In the genomic region with DNA sequence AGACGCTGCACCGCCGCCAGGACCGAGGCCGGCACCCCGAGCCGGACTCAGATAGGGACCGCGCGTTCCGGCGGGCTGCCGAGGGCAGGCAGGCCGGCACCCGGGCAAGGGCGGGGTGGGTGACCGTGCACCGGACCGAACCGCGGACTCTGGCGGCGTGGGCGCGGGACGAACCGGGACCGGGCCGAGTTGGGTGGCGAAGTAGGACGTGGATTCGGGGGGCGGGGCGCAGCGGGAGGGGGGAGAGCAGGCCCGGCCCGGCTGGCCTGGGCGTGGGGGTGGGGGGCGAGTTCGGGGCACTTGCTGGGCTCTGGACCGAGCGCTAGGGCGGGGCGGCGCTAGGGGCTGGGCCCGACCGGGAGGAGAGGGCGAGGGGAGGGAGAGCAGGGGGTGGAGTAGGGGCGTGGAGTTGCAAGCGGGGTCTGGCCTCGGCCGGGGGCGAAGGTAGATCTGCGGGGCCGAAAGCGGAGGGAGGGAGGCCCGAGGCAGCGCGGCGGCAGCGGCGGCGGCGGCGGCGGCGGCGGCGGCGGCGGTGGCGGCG, we compare ENCODE assay signal across 8 mouse cellular contexts. TPM values are rescaled to one million over a fixed set of nuclear protein-coding genes. Genes with fewer than 3 reads are reported as not detected.
DNase-seq lines count a peak whose midpoint lies in the region; ATAC-seq lines count a peak whose summit lies in the region.

No protein-coding gene starts in this region.

- 0 out of 2 replicates have a peak, but pooled peaks have one; percentile 19 for ATAC-seq in forebrain, embryonic 12.5 days (ENCODE audit: low FRiP score)

- intact Hi-C loops in heart, postnatal 14 days (cut with DNase I) = loop anchor here (2.0 to 5.0 kb wide), 2 partner anchors 27 to 54 kb away; no protein-coding TSS in a partner anchor

- H3K27ac ChIP-seq in forebrain, embryonic 12.5 days = no peak overlapping the region

- H3K4me3 ChIP-seq in forebrain, embryonic 12.5 days (replicated peaks) = peak overlapping the region; percentile 55

- no peaks in the 10 kb centered on the region for H3K36me3 ChIP-seq in forebrain, embryonic 12.5 days (replicated peaks)
- no peaks in the 10 kb centered on the region for H3K36me3 ChIP-seq in splenic B cell, adult 2 months (ENCODE audit: control insufficient read depth, insufficient read depth, low read length, poor library complexity, severe bottlenecking)

- peak overlapping the region; percentile 70 for H3K4me2 ChIP-seq in forebrain, embryonic 12.5 days

- H3K27me3 ChIP-seq in forebrain, embryonic 12.5 days = no peaks in the 10 kb centered on the region
- no peaks in the 10 kb centered on the region for H3K27me3 ChIP-seq in splenic B cell, adult 2 months (ENCODE audit: control insufficient read depth, insufficient read depth, low read length, poor library complexity, severe bottlenecking)

- H3K9ac ChIP-seq in forebrain, embryonic 12.5 days = peak overlapping the region; percentile 61

- WGBS in forebrain, embryonic 12.5 days = 20% methylated on average over 34 of the region's 73 CpGs

- H3K4me1 ChIP-seq in forebrain, embryonic 12.5 days = peaks cover 10% of the 10 kb centered on the region

- 0 out of 2 replicates have a peak, but pooled peaks cover 4% of the 10 kb centered on the region for H3K9me3 ChIP-seq in forebrain, embryonic 12.5 days

- peak; percentile 57 for DNase-seq in ES-CJ7 (ENCODE audit: low read depth, low spot score)
- DNase-seq in adrenal gland, postnatal 14 days = peak; percentile 75
- peak; percentile 61 to 71 for DNase-seq in heart, postnatal 14 days
- peak; percentile 72 to 84 for DNase-seq in kidney, postnatal 4 days
- DNase-seq in mesoderm, embryonic 11.5 days (ENCODE audit: low read depth, low spot score) = peak; percentile 44
- peak; percentile 18 for DNase-seq in splenic B cell, adult 2 months (ENCODE audit: low read depth, low spot score)
- DNase-seq in c-Kit-positive CD71-positive TER-119-positive erythroid progenitor cells, embryonic 14.5 days (ENCODE audit: low spot score) = no peak

RNA-seq across cellular contexts. Expression of gene Bcorl1, which starts 0.5 kb away (rescaled TPM):
- total RNA-seq in adrenal gland, postnatal 14 days (2021) = 9.8 and 10.1 TPM in 2 replicates
- 6.4 and 6.7 TPM in 2 replicates for polyA plus RNA-seq in forebrain, embryonic 12.5 days (2016; fragmentation: Nextera tagmentation; extraction: Ambion mirVana)
- 1 to 10 TPM; 8.2 to 8.8 TPM for total RNA-seq in heart, postnatal 14 days (2021)
